Mouse (Mus musculus): ENCODE measurements around the gene Tbc1d14. TPM values are rescaled to one million over a fixed set of nuclear protein-coding genes. Genes with fewer than 3 reads are reported as not detected.

Gene Tbc1d14
- polyA plus RNA-seq, 1 experiment from 2014 or later: 38.2 TPM

Other genes starting within 250 kb of the Tbc1d14 start
- 6.1 and 8.3 TPM in 2 replicates for gene Sorcs2, start 195.1 kb downstream of the Tbc1d14 start, polyA plus RNA-seq (2016; fragmentation: Nextera tagmentation; extraction: Ambion mirVana)
- gene Grpel1, start 128.3 kb downstream of the Tbc1d14 start, polyA plus RNA-seq (2016; fragmentation: Nextera tagmentation; extraction: Ambion mirVana): 60.8 and 67.6 TPM in 2 replicates
- 1.4 and 1.6 TPM in 2 replicates for gene Tada2b, start 109.0 kb downstream of the Tbc1d14 start, polyA plus RNA-seq (2016; fragmentation: Nextera tagmentation; extraction: Ambion mirVana)
- gene Ccdc96, start 108.7 kb downstream of the Tbc1d14 start, polyA plus RNA-seq (2016; fragmentation: Nextera tagmentation; extraction: Ambion mirVana): 0.75 and 0.88 TPM in 2 replicates
- 22.5 and 25.1 TPM in 2 replicates for gene D5Ertd579e, start 102.7 kb upstream of the Tbc1d14 start, polyA plus RNA-seq (2016; fragmentation: Nextera tagmentation; extraction: Ambion mirVana)
- gene Bloc1s4, start 155.4 kb upstream of the Tbc1d14 start, polyA plus RNA-seq (2016; fragmentation: Nextera tagmentation; extraction: Ambion mirVana): 23.7 and 25.5 TPM in 2 replicates
- 517 and 533 TPM in 2 replicates for gene Mrfap1, start 203.5 kb upstream of the Tbc1d14 start, polyA plus RNA-seq (2016; fragmentation: Nextera tagmentation; extraction: Ambion mirVana)
- 6.2 and 7.6 TPM in 2 replicates for gene Man2b2, start 237.4 kb upstream of the Tbc1d14 start, polyA plus RNA-seq (2016; fragmentation: Nextera tagmentation; extraction: Ambion mirVana)